Mouse (Mus musculus) liver, adult 2 months (tissue): ENCODE results near the gene Eif4g2. TPM values are rescaled to one million over a fixed set of nuclear protein-coding genes. Genes with fewer than 3 reads are reported as not detected.

Source experiments
- DNase-seq: peaks from one replicate; pipeline ENCODE4 v3.0.0-alpha.2; 2011; ENCODE audit warnings: low read depth, low spot score; ENCODE audit errors: extremely low read depth
- H3K27ac ChIP-seq: fragments of 200-500 bp; replicated peaks from 2 replicates; pipeline ENCODE4 v1.5.1; 2012; ENCODE audit warnings: low read depth, mild to moderate bottlenecking, control low read depth, inconsistent platforms, low read length; ENCODE audit not compliant: insufficient read depth
- H3K27me3 ChIP-seq: fragments of 200-500 bp; 2 replicates; pipeline ENCODE4 v1.6.1; 2012; ENCODE audit warnings: mild to moderate bottlenecking, moderate library complexity, low read length, inconsistent platforms; ENCODE audit not compliant: control insufficient read depth, insufficient read depth
- H3K36me3 ChIP-seq: fragments of 200-500 bp; 2 replicates; pipeline ENCODE4 v1.6.1; 2012; ENCODE audit warnings: low read length, inconsistent platforms; ENCODE audit not compliant: control insufficient read depth, insufficient read depth
- H3K4me1 ChIP-seq: fragments of 200-500 bp; 2 replicates; pipeline ENCODE4 v1.6.1; 2011; ENCODE audit warnings: low read length; ENCODE audit not compliant: control insufficient read depth, insufficient read depth
- H3K4me3 ChIP-seq: fragments of 200-500 bp; 2 replicates; pipeline ENCODE4 v1.5.1; 2011; ENCODE audit warnings: low read depth, mild to moderate bottlenecking, control low read depth, low read length, moderate library complexity; ENCODE audit not compliant: insufficient read depth
- H3K79me2 ChIP-seq: fragments of 200-500 bp; 2 replicates; pipeline ENCODE4 v1.6.1; 2012; ENCODE audit warnings: inconsistent platforms, mild to moderate bottlenecking, low read length, moderate library complexity; ENCODE audit not compliant: control insufficient read depth, insufficient read depth
- H3K9ac ChIP-seq: fragments of 200-500 bp; 2 replicates; pipeline ENCODE4 v1.6.1; 2012; ENCODE audit warnings: low read depth, mild to moderate bottlenecking, control low read depth, inconsistent platforms, low read length
- CTCF ChIP-seq: fragments of 200-500 bp; IDR thresholded peaks from 2 replicates; pipeline ENCODE4 v1.5.1; 2011; ENCODE audit warnings: low read depth, low read length, control low read depth
- POLR2A ChIP-seq: fragments of 200-500 bp; IDR thresholded peaks from 2 replicates; pipeline ENCODE4 v1.6.1; 2011; ENCODE audit warnings: low read length, control low read depth; ENCODE audit not compliant: insufficient read depth; ENCODE audit errors: extremely low read depth
- WGBS: fragments of 180-500 bp; shearing (Covaris S2); methylation state at CpG from one replicate; pipeline ENCODE4 v1.1.7; 2018; 5-methylcytosine and 5-hydroxymethylcytosine counted together
- polyA plus RNA-seq: library from polyadenylated mRNA; depleted of rRNA; stranded (reverse); fragments of >200 nt; gene quantifications from 2 replicates; pipeline ENCODE4 v1.2.3, GENCODE M21; 2012
- total RNA-seq: library from RNA; depleted of rRNA; stranded (reverse); fragments of >200 nt; gene quantifications from 2 replicates; pipeline ENCODE4 v1.2.3, GENCODE M21; 2014

The Eif4g2 gene
- total and polyA plus RNA-seq, 2 experiments = 64.7 to 210 TPM

DNA sequence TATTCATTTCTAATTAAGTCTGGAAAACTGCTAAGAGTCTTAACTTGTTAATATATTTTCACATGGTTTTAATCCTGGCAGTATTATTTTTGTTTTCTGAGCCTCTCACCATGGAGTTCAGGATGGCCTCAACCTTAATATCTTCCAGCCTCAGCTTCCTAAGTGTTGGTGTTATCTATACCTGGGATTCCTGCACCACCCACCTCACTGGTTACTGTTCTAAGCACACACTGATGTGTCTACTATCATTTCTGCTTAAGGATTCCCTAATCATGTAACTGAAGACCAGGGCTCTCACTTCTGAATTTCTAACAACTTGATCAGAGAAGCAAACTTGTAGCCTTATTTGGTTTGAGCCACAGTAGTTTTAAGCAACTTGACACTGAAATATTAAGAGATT, 2.3 kb upstream of the Eif4g2 start:
- no peak overlapping the region for H3K27ac ChIP-seq

GRCm38 (mm10) chr7:111084443-111084842, 1.6 kb upstream of the Eif4g2 start:
- no peak for DNase-seq
- H3K4me3 ChIP-seq = no peak overlapping the region
- no peaks in the 10 kb centered on the region for H3K27me3 ChIP-seq
- TF ChIP-seq CTCF = no peak
- no peak for TF ChIP-seq POLR2A
- H3K36me3 ChIP-seq = peaks cover 22% of the 10 kb centered on the region
- H3K79me2 ChIP-seq = peaks cover 7% of the 10 kb centered on the region; the same call in 1 of the 2 replicates
- 41% methylated on average over 2 of the region's 2 CpGs for WGBS
- H3K4me1 ChIP-seq = peaks cover 10% of the 10 kb centered on the region; the same call in 1 of the 2 replicates
- H3K9ac ChIP-seq = no peak overlapping the region
- H3K27ac ChIP-seq = no peak overlapping the region

More for the DNA sequence above, 2.3 kb upstream of the Eif4g2 start:
- Histone ChIP-seq H3K4me1 (peaks cover 7% of the 10 kb centered on the region; the same call in 1 of the 2 replicates), H3K4me3 (no peak overlapping the region), H3K27me3 (no peaks in the 10 kb centered on the region), H3K9ac (no peak overlapping the region), H3K79me2 (peaks cover 7% of the 10 kb centered on the region; the same call in 1 of the 2 replicates), H3K36me3 (peaks cover 15% of the 10 kb centered on the region)
- no peak for DNase-seq
- TF ChIP-seq CTCF (no peak), POLR2A (no peak)

- no peak for DNase-seq
- TF ChIP-seq CTCF (no peak), POLR2A (no peak)
- Histone ChIP-seq H3K4me1 (peaks cover 10% of the 10 kb centered on the region; the same call in 1 of the 2 replicates), H3K4me3 (peak overlapping the region; percentile 77; the same call in 1 of the 2 replicates), H3K9ac (no peak overlapping the region), H3K27ac (peak overlapping the region; percentile 86), H3K79me2 (peaks cover 7% of the 10 kb centered on the region; the same call in 1 of the 2 replicates), H3K27me3 (no peaks in the 10 kb centered on the region), H3K36me3 (peaks cover 28% of the 10 kb centered on the region)
- WGBS = 6% methylated on average over 4 of the region's 4 CpGs
These were observed 897 bp upstream of the Eif4g2 start for GRCm38 (mm10) chr7:111083733-111084120.

DNA sequence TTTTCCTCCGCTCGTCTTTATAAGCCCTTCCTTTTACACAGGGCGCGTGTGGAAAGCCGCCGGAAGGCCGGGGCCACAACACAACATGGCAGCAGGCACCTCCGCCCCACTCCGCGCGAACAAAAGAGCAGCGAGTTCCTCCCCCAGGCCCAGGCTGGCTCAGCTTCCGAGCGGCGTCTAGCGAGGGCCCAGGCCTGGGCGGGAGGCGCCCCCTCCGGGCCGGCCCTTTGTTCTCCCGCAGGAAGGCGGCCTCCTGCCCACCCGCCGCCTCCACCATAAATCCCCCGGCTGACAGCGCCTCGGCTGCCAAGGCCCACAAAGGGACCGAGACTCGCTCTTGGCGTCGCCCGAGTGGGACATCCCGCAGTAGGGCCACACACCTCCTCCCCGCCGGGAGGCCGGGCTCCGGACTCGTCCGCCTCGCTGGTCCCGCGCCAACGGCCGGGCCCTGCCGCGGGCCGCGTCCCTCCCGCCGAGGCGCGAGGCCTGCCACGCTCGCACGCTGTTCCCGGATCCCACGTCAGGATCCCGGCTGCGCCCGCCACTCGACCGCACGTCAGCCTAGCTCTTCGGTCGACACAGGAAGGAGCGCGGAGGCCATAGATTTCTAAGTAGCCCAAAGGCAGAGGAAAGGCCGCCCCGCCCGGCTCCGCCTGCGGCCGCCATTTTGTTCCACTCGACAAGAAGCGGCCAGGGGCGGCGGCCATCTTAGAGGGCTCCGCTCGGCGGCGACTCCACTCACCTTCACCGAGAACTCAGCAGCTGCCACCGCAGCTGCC, 598 bp downstream of the Eif4g2 start:
- peaks cover 10% of the 10 kb centered on the region; the same call in 1 of the 2 replicates for H3K4me1 ChIP-seq
- peaks cover 7% of the 10 kb centered on the region; the same call in 1 of the 2 replicates for H3K79me2 ChIP-seq
- peak overlapping the region; percentile 92 for H3K4me3 ChIP-seq
- H3K9ac ChIP-seq = peak overlapping the region; percentile 95
- no peaks in the 10 kb centered on the region for H3K27me3 ChIP-seq
- H3K27ac ChIP-seq = peak overlapping the region; percentile 93
- TF ChIP-seq POLR2A = 0 out of 2 replicates have a peak, but pooled peaks have one; percentile 36
- no peak for TF ChIP-seq CTCF
- H3K36me3 ChIP-seq = peaks cover 41% of the 10 kb centered on the region
- under 1% methylated on average over 83 of the region's 83 CpGs for WGBS
- peak; percentile 44 for DNase-seq

GRCm38 (mm10) chr7:111080876-111081275, 2.0 kb downstream of the Eif4g2 start:
- H3K9ac ChIP-seq = peak overlapping the region; percentile 69; the same call in 1 of the 2 replicates
- WGBS = 52% methylated on average over 3 of the region's 3 CpGs
- H3K27me3 ChIP-seq = no peaks in the 10 kb centered on the region
- H3K79me2 ChIP-seq = peaks cover 7% of the 10 kb centered on the region; the same call in 1 of the 2 replicates
- DNase-seq = peak; percentile 57
- peaks cover 54% of the 10 kb centered on the region for H3K36me3 ChIP-seq
- H3K27ac ChIP-seq = no peak overlapping the region
- H3K4me1 ChIP-seq = peaks cover 10% of the 10 kb centered on the region; the same call in 1 of the 2 replicates
- H3K4me3 ChIP-seq = 0 out of 2 replicates have a peak overlapping the region, but pooled peaks have one; percentile 92
- TF ChIP-seq CTCF (no peak), POLR2A (no peak)
